Mouse (Mus musculus) ES-Bruce4 (cell line): ENCODE data around the gene Rfx2. TPM values are rescaled to one million over a fixed set of nuclear protein-coding genes. Genes with fewer than 3 reads are reported as not detected.

Source experiments
- H3K27ac ChIP-seq: 2 replicates; pipeline ENCODE4 v1.5.1; 2012; ENCODE audit warnings: low read length, inconsistent platforms; ENCODE audit not compliant: insufficient read depth
- H3K27me3 ChIP-seq: 2 replicates; pipeline ENCODE4 v1.6.1; 2012; ENCODE audit warnings: mild to moderate bottlenecking, low read length, inconsistent platforms; ENCODE audit not compliant: control insufficient read depth, poor library complexity, insufficient read depth, severe bottlenecking
- H3K36me3 ChIP-seq: 2 replicates; pipeline ENCODE4 v1.6.1; 2012; ENCODE audit warnings: inconsistent platforms, mild to moderate bottlenecking, low read length, moderate library complexity; ENCODE audit not compliant: control insufficient read depth, poor library complexity, insufficient read depth, severe bottlenecking
- H3K4me1 ChIP-seq: one replicate; pipeline ENCODE4 v1.8.1; 2011; ENCODE audit warnings: low read length; ENCODE audit not compliant: control insufficient read depth, insufficient read depth
- H3K4me3 ChIP-seq: 2 replicates; pipeline ENCODE4 v1.5.1; 2011; ENCODE audit warnings: low read depth, mild to moderate bottlenecking, low read length
- H3K9ac ChIP-seq: 2 replicates; pipeline ENCODE4 v1.6.1; 2012; ENCODE audit warnings: low read depth, mild to moderate bottlenecking, inconsistent platforms; ENCODE audit not compliant: poor library complexity, severe bottlenecking
- H3K9me3 ChIP-seq: replicated peaks from 2 replicates; pipeline ENCODE4 v1.6.1; 2012; ENCODE audit warnings: mild to moderate bottlenecking, low read length, inconsistent platforms; ENCODE audit not compliant: control insufficient read depth, poor library complexity, insufficient read depth, severe bottlenecking
- CTCF ChIP-seq: IDR thresholded peaks from one replicate; pipeline ENCODE4 v1.8.1; 2011; ENCODE audit warnings: low read depth, low read length
- EP300 ChIP-seq: IDR thresholded peaks from 2 replicates; pipeline ENCODE4 v1.6.1; 2011; ENCODE audit warnings: low read depth, low read length; ENCODE audit not compliant: insufficient read depth
- POLR2A ChIP-seq: IDR thresholded peaks from one replicate; pipeline ENCODE4 v1.8.1; 2011; ENCODE audit warnings: low read length; ENCODE audit not compliant: insufficient read depth
- polyA plus RNA-seq: library from polyadenylated mRNA; stranded (reverse); fragments of >200 nt; gene quantifications from 2 replicates; pipeline ENCODE4 v1.2.4, GENCODE M21; 2011; ENCODE audit warnings: low read depth; ENCODE audit not compliant: missing spikeins, insufficient read depth, insufficient read length

Gene Rfx2
- polyA plus RNA-seq, 1 experiment = 27.5 TPM

- no peaks in the 10 kb centered on the region for H3K9me3 ChIP-seq
- TF ChIP-seq EP300 = peak; percentile 59; the same call in 1 of the 2 replicates
- TF ChIP-seq CTCF = no peak
- 0 out of 2 replicates have a peak overlapping the region, but pooled peaks have one; percentile 2 for H3K9ac ChIP-seq
- H3K27me3 ChIP-seq = no peaks in the 10 kb centered on the region
- peaks cover 6% of the 10 kb centered on the region for H3K4me1 ChIP-seq
- peak overlapping the region; percentile 98 for H3K27ac ChIP-seq
- no peaks in the 10 kb centered on the region for H3K36me3 ChIP-seq
- H3K4me3 ChIP-seq = no peak overlapping the region
Measured at GRCm38 (mm10) chr17:56832918-56833317, 2.1 kb upstream of the Rfx2 start.

GRCm38 (mm10) chr17:56831111-56831816 is 451 bp upstream of the Rfx2 start:
- peak overlapping the region; percentile 78 for H3K4me3 ChIP-seq
- H3K27me3 ChIP-seq = no peaks in the 10 kb centered on the region
- peaks cover 6% of the 10 kb centered on the region for H3K4me1 ChIP-seq
- H3K27ac ChIP-seq = peak overlapping the region; percentile 38
- no peaks in the 10 kb centered on the region for H3K9me3 ChIP-seq
- H3K9ac ChIP-seq = peak overlapping the region; percentile 19; the same call in 1 of the 2 replicates
- H3K36me3 ChIP-seq = no peaks in the 10 kb centered on the region
- peak; percentile 28; the same call in 1 of the 2 replicates for TF ChIP-seq EP300
- TF ChIP-seq CTCF = peak; percentile 43
- TF ChIP-seq POLR2A = no peak

GRCm38 (mm10) chr17:56829795-56830194 is 1.0 kb downstream of the Rfx2 start:
- Histone ChIP-seq H3K9me3 (no peaks in the 10 kb centered on the region), H3K9ac (peak overlapping the region; percentile 83), H3K4me3 (peak overlapping the region; percentile 71), H3K27me3 (no peaks in the 10 kb centered on the region), H3K36me3 (no peaks in the 10 kb centered on the region), H3K4me1 (peaks cover 7% of the 10 kb centered on the region), H3K27ac (no peak overlapping the region)
- no peak for TF ChIP-seq EP300
- TF ChIP-seq CTCF = no peak
- no peak for TF ChIP-seq POLR2A

GRCm38 (mm10) chr17:56829171-56829570 is 1.6 kb downstream of the Rfx2 start:
- peak overlapping the region; percentile 83 for H3K9ac ChIP-seq
- no peak overlapping the region for H3K27ac ChIP-seq
- H3K4me3 ChIP-seq = peak overlapping the region; percentile 71
- no peaks in the 10 kb centered on the region for H3K9me3 ChIP-seq
- TF ChIP-seq EP300 = no peak
- no peak for TF ChIP-seq CTCF
- TF ChIP-seq POLR2A = no peak
- no peaks in the 10 kb centered on the region for H3K27me3 ChIP-seq
- no peaks in the 10 kb centered on the region for H3K36me3 ChIP-seq
- H3K4me1 ChIP-seq = peaks cover 8% of the 10 kb centered on the region

GRCm38 (mm10) chr17:56826718-56827117 is 4.1 kb downstream of the Rfx2 start:
- Histone ChIP-seq H3K9me3 (no peaks in the 10 kb centered on the region), H3K36me3 (no peaks in the 10 kb centered on the region)

GRCm38 (mm10) chr17:56823352-56823751 is 7.5 kb downstream of the Rfx2 start:
- Histone ChIP-seq H3K4me1 (peaks cover 12% of the 10 kb centered on the region), H3K36me3 (no peaks in the 10 kb centered on the region), H3K27ac (peak overlapping the region; percentile 71; the same call in 1 of the 2 replicates), H3K9me3 (no peaks in the 10 kb centered on the region), H3K4me3 (no peak overlapping the region), H3K27me3 (no peaks in the 10 kb centered on the region), H3K9ac (no peak overlapping the region)
- TF ChIP-seq POLR2A = no peak
- no peak for TF ChIP-seq CTCF
- TF ChIP-seq EP300 = no peak

More at GRCm38 (mm10) chr17:56826718-56827117, 4.1 kb downstream of the Rfx2 start:
- Histone ChIP-seq H3K27ac (no peak overlapping the region), H3K4me3 (no peak overlapping the region), H3K4me1 (peaks cover 8% of the 10 kb centered on the region), H3K9ac (no peak overlapping the region), H3K27me3 (no peaks in the 10 kb centered on the region)
- TF ChIP-seq EP300 (no peak), POLR2A (no peak), CTCF (no peak)
